Mouse (Mus musculus) brain, adult 2 months (tissue): ENCODE results near the gene Erp29.
A peak's percentile ranks its signal among the peaks of the same experiment; 100 is the strongest.

Experiments used
- DNase-seq: peaks from one replicate; pipeline ENCODE4 v3.0.0; 2011; ENCODE audit warnings: low read depth, low spot score

Gene Erp29

DNA sequence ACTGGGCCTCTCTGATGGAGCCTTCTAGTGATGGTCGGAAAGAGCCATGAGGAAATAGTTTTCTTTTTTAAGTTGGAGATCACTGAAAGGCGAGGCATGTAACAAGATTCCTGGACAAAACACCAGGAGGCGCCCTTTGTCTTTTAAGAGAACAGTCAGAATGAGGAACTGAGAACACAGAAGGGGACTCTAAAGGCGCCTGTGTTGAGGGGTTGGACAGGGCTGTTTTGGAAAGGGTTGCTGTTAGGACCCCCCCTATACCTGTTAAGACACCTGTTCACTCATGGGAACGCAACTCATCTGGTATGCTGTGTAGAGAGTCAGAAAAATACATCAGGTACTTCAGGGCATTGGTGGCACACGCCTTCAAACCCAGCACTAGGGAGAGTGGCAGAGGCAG lies 2.3 kb downstream of the Erp29 start:
- peak; percentile 55 for DNase-seq

DNA sequence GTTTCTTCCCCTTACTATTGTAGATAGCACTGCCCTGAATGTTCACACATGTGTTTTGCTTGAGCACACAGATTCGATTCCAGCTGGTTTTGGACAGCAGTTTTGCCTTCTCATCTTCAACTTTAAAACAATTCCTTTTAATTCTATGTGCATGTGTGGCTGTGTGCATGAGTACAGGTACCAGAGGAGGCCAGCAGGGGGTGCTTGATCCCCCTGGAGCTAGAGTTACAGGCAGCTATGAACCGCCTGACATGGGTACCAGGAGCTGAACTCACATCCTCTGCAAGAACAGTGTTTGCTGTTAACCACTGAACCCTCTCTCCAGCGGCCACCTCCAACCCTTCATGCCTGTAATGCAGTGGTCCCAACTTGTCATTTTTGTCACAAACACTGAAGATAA lies 3.9 kb downstream of the Erp29 start:
- DNase-seq: no peak

DNA sequence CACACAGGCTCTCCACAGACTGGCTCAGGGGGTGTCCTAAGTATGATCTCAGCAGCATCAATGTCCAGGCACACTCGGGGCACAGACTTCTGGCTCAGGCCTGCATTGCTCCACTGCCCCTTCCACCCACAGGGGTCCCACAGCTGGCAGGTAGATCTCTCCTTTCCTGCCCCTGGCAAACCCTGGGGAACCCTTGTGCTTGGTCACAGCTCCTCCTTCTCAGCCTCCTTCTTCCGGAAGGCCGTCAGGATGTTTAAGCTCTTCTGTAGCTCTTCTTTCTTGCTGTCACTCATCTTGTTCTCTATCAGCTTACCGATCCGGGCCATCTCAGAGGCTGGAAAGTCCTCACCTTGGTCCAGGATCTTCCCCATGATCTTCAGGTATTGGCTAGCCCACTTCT lies 7.4 kb downstream of the Erp29 start:
- no peak for DNase-seq

DNA sequence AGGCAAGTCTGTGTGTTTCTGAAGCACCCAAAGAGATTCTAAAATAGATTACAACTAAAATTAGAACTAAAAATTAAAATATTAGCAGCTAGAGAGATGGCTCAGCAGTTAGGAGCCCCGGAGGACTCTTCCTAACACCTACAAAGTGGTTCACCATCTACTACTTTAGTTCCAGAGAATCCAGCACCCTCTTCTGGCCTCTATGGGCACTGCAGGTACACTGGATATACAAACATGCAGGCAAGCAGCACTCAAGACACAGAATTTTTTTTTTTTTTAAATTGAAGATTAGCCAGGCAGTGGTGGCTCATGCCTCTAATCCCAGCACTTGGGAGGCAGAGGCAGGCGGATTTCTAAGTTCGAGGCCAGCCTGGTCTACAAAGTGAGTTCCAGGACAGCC lies 8.8 kb downstream of the Erp29 start:
- DNase-seq: peak; percentile 55

DNA sequence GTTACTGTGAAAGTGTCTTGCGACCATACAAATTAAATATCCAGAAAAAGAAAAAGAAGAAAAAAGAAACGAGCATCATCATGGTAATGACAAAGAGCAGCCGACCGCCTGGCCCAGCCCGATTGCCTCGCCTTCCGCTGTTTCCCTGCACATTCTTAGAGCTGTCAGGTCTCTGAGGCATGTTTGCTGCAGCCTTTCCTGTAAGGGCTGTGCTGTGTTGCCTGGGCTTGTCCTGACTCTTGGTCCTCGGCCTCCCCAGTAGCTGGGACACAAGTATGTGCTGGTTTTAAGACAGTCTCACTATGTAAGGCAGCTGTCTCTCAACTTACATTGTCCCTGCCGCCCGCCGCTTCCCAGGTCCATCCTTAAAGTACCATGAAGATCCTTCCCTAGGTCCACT lies 13.6 kb downstream of the Erp29 start:
- DNase-seq: no peak

GRCm38 (mm10) chr5:121438131-121438530 lies 14.2 kb downstream of the Erp29 start:
- DNase-seq: peak; percentile 67

DNA sequence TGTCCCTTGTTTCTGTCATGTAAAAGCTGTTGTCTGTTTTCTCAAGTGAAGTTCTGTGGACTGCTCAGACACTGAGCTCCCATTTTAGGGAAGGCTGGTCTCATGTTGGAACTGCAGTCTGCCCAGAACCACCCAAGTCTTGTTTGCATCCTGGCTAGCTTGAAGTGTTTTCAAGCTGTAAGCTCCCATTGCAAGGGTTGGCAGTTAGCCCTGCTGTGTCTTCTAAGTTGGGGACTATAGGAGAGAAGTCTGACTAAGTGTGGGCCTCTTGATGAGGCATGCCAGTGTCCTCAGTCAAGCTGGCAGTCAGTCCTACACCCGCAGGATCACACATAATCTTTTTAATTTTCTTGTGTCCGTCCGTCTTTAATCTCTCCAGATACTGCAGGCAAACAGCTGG lies 23.4 kb downstream of the Erp29 start:
- DNase-seq: peak; percentile 78

- no peak for DNase-seq
Observed at GRCm38 (mm10) chr5:121423297-121423696, 29.0 kb downstream of the Erp29 start.

DNA sequence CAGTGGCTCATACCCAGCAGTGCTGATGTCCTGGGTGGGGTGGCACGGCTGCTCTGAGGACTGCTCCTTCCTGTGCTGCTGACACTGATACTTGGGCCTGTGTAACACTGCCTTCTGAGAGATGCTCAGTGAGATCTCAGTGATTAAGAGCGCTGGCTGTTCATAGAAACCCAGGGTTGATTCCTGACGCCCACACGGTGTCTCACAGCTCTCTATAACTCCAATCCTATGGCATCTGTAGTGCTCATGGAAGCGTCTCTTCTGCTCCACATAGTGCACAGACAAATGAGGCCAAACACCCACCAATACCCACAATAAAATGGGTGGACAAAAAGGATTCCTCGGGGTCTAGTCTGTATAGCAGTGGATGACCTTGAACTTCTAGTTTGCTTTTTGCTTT lies 29.5 kb downstream of the Erp29 start:
- DNase-seq: peak; percentile 66

GRCm38 (mm10) chr5:121420721-121421120 lies 31.6 kb downstream of the Erp29 start:
- DNase-seq: peak; percentile 48

DNA sequence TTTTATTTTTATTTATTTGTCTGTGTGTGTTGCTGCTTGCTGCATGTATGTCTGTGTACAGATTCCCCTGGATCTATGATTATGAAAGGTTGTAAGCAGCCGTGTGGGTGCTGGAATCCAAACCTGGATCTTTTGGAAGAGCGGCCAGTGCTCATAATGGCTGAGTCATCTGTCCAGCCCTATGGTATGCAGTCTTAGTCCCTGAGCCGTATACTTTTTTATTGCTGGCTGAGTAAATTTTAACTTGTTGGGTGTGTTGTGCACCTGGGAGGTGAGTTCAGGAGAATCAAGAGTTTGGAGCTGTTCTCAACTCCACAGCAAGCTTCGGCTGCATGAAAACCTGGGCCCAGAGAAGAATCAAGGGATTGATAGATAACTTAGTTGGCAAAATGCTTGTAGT lies 41.3 kb downstream of the Erp29 start:
- DNase-seq: no peak

DNA sequence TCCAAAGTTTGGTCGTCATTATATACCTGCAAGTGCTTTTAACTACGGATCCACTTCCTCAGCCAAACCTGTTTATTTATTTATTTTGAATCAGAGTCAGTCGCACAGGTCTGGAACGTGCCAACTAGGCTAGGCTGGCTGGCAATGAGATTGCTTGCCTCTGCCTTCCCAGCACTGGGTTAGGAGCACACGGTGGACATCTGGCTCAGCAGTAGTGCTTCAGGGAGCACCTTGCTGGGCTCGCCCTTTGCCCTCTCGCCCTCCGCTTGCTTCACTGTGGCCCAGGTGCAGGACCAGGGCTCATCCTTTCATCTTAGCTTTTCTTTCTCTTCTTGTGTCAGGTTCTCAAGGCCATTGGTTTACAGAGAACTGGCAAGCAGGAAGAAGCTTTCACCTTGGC lies 44.5 kb downstream of the Erp29 start:
- no peak for DNase-seq

- no peak for DNase-seq
Observed at GRCm38 (mm10) chr5:121400849-121401248, 51.5 kb downstream of the Erp29 start.

DNA sequence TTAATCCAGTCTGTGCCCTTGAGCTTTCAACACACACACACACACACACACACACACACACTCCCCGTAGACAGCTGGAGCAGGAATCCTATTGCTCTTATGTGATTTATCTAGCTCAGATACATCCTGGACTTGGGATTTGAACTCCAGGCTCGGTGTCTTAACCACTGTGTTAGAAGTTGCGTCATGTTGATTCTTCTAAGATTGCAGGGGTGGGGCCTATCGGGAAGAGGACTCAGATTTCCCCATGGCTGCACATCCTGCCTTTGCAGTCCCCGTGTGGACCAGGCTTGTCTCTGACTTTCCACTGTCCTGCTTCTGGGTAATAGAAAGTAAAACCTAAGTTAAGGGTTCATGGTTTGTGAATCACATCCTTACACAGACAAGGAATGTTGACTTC lies 52.2 kb downstream of the Erp29 start:
- no peak for DNase-seq

DNA sequence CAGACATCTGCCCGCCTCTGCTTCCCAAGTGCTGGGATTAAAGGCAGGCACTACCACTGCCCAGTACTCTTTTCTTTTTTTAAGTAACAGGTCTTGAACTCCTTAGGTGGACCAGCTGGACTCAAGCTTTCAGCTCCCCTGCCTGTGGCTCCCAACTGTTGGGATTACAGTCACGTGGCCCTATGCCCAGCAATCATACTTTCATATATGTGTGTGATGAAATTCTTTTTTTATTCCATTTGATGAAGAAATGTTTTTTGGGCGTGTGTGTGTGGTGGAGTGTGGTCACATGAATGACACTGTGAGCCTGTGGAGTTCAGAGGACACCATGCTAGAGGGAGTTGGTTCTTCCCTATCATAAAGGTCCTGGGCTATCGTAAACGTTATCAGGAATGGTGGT lies 52.8 kb downstream of the Erp29 start:
- DNase-seq: no peak

GRCm38 (mm10) chr5:121398965-121399462 lies 53.3 kb downstream of the Erp29 start:
- DNase-seq: no peak

- peak; percentile 22 for DNase-seq
Observed at GRCm38 (mm10) chr5:121398146-121398964, 54.0 kb downstream of the Erp29 start.

- peak; percentile 98 for DNase-seq
Observed at GRCm38 (mm10) chr5:121397187-121398145, 54.8 kb downstream of the Erp29 start, which contains the start of gene Naa25. Gene Naa25, plus strand, starts transcription at chr5:121397936.

DNA sequence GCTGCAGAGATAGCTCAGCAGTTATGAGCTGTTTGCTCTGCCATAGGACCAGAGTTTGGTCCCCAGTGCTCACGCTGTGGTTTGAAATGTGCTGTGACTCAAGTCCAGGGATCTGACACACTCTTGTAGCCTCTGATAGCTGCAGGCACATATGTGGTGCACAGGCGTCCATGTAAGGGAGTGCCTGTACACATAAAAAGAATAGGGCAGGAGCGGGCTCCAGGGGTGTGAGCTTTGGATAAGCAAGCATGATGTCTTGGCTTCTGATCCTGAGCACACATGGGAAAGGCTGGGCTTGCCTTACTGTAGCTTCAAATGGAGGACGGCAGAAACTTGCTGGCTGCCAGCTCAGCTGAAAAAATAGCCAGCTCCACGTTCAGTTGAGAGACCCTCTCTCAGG lies 56.7 kb downstream of the Erp29 start:
- DNase-seq: no peak

GRCm38 (mm10) chr5:121393402-121393801 lies 58.9 kb downstream of the Erp29 start:
- no peak for DNase-seq

DNA sequence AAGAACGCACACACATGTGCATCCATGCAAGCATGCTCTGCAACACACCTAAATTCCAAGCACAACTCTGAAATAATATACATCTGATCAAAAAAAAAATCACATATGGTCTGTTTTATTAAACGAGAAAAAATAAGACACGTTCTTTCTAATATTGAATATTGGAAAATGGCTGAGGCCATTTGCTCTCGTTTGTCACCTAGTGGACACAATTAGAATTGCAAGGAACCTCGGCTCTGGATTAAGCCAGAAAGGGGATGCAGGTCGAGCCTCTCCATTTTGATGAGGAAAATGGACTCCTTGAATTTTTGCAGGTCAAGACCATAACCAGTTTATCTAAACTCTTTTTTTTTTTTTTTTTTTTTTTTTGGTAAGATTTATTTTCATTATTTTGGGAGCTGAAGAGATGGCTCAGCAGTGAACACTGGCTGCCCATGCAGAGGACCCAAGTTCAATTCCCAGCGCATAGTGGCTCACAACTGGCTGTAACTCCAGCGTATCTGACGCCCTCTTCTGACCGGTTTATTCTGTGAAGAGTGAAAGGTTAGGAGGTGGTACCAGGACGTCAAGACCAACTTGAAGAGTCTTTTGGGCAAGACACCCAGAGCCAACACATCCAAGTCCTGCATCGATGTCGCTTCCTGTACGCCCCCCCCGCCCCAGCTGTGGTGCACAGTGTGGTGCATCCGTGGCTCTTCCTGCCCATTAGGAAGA lies 59.5 kb downstream of the Erp29 start:
- peak; percentile 71 for DNase-seq

DNA sequence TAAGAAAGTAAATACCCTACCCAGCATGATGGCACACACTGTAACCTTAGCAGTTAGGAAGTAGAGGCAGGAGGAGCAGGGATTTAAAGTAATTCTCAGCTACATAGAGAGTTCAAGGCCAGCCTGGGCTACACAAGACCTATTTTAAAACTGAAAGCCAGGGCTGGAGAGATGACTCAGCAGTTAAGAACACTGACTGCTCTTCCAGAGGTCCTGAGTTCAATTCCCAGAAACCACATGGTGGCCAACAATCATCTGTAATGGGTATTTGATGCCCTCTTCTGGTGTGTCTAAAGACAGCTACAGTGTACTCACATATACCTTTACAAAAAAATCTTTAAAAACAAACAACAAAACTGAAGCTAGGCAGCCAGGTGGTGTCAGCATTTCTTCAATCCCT lies 62.6 kb downstream of the Erp29 start:
- DNase-seq: no peak
